Mouse (Mus musculus) liver, embryonic 16.5 days (tissue): ENCODE measurements around the gene Il18bp. TPM values are rescaled to one million over a fixed set of nuclear protein-coding genes. Genes with fewer than 3 reads are reported as not detected.

ENCODE experiments used
- ATAC-seq: fragments of 200-750 bp; cut with Nextera tagmentation; 2 replicates; pipeline ENCODE4 v1.8.0; 2017; ENCODE audit warnings: low read depth, mild to moderate bottlenecking, moderate number of reproducible peaks, moderate library complexity
- H3K27ac ChIP-seq: fragments of 300-500 bp; sonication (generic); 2 replicates; pipeline ENCODE4 v1.5.1; 2014; ENCODE audit warnings: mild to moderate bottlenecking, low read length
- H3K27me3 ChIP-seq: fragments of 300-500 bp; sonication (generic); 2 replicates; pipeline ENCODE4 v1.6.1; 2014; ENCODE audit warnings: low read depth, low read length, mixed read lengths; ENCODE audit not compliant: control insufficient read depth, insufficient read depth
- H3K36me3 ChIP-seq: fragments of 300-500 bp; sonication (generic); 2 replicates; pipeline ENCODE4 v1.6.1; 2014; ENCODE audit warnings: mild to moderate bottlenecking; ENCODE audit not compliant: control insufficient read depth, insufficient read depth
- H3K4me1 ChIP-seq: fragments of 300-500 bp; sonication (generic); 2 replicates; pipeline ENCODE4 v1.6.1; 2014; ENCODE audit warnings: low read depth, low read length, mixed read lengths; ENCODE audit not compliant: control insufficient read depth
- H3K4me2 ChIP-seq: fragments of 300-500 bp; sonication (generic); 2 replicates; pipeline ENCODE4 v1.6.1; 2014; ENCODE audit warnings: low read depth, low read length, mixed read lengths
- H3K4me3 ChIP-seq: fragments of 300-500 bp; sonication (generic); 2 replicates; pipeline ENCODE4 v1.5.1; 2014; ENCODE audit warnings: low read depth, mild to moderate bottlenecking, low read length
- H3K9ac ChIP-seq: fragments of 300-500 bp; sonication (generic); 2 replicates; pipeline ENCODE4 v1.6.1; 2014; ENCODE audit warnings: low read depth, low read length
- H3K9me3 ChIP-seq: fragments of 300-500 bp; sonication (generic); replicated peaks from 2 replicates; pipeline ENCODE4 v1.6.1; 2016; ENCODE audit warnings: low read length; ENCODE audit not compliant: control insufficient read depth
- WGBS: fragments of 180-500 bp; shearing (Covaris S2); extraction: QIAGEN DNeasy Blood & Tissue Kit; methylation state at CpG from one replicate; pipeline ENCODE4 v1.1.7; 2014; ENCODE audit not compliant: insufficient replicate concordance; 5-methylcytosine and 5-hydroxymethylcytosine counted together
- polyA plus RNA-seq: library from polyadenylated mRNA; unstranded; fragments of >200 nt; fragmentation: Nextera tagmentation; extraction: Ambion mirVana; gene quantifications from 2 replicates; pipeline ENCODE4 v1.2.1, GENCODE M21; 2015

Il18bp gene
- polyA plus RNA-seq, 1 experiment from 2014 or later = 32.8 TPM

DNA sequence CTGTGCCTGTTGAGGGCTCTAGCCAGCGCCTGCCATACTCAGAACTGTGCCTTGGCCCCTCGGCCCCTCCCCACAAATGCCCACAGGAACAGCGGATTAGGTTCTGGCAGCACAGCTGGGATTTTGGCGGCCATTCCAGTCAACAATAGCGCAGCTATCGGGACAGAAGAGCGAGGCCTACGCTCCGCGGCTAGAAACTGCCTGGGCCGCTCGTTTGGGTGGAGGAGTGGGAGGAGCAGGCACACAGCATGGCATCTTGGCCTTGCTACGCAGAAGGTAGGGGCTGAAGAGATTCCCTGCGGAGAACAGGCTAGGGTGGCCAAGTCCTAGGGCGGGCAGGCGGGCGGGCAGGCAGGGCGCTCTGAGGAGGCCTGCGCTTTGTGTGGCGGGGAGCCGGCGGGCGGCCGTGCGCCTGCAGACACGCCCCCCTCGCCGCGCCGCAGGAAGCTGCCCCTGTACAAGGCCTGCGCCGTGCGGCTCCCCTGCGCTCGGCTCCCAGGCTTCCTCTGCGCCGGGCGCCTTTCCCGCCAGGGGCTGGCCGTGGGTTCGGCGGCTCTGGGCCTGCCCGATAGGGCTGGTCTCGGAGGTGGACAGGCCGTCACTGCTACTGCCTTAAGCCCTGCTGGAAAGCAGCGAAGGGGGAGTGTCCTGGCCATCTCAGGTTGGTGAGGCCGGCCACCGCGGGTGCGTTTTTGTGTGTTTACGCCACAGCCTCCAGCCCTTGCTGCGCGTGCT lies 48.6 kb downstream of the Il18bp start:
- peak overlapping the region; percentile 92 for H3K27ac ChIP-seq
- no peaks in the 10 kb centered on the region for H3K27me3 ChIP-seq
- peaks cover 36% of the 10 kb centered on the region for H3K4me1 ChIP-seq
- H3K9ac ChIP-seq = peak overlapping the region; percentile 74
- peak; percentile 86 for ATAC-seq
- under 1% methylated on average over 53 of the region's 53 CpGs for WGBS
- no peaks in the 10 kb centered on the region for H3K36me3 ChIP-seq
- H3K9me3 ChIP-seq = no peaks in the 10 kb centered on the region
- H3K4me2 ChIP-seq = peak overlapping the region; percentile 97
- H3K4me3 ChIP-seq = peak overlapping the region; percentile 78

DNA sequence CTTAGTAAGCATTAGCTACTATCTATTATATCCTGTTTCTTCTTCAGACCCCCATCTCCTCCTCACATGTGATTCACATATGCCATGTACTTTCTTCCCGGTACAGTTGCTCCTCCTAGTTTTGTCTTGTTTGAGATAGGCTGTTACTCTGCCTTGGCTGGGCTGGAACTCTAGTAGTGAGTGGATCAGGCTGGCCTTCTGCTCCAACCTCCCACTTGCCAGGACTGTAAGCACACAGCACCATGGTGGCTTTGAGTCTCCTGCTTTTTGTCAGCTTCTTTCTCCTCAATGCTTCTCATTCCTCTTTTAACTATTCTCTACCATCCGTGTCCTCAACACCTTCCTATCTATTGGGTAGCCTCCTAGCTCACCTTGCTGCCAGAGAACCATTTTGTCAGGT lies 49.7 kb downstream of the Il18bp start:
- Histone ChIP-seq H3K9ac (no peak overlapping the region), H3K27ac (no peak overlapping the region), H3K36me3 (no peaks in the 10 kb centered on the region), H3K9me3 (no peaks in the 10 kb centered on the region), H3K27me3 (no peaks in the 10 kb centered on the region), H3K4me3 (no peak overlapping the region), H3K4me1 (peaks cover 41% of the 10 kb centered on the region), H3K4me2 (no peak overlapping the region)
- no peak for ATAC-seq
- WGBS = 59% methylated on average over 2 of the region's 2 CpGs

DNA sequence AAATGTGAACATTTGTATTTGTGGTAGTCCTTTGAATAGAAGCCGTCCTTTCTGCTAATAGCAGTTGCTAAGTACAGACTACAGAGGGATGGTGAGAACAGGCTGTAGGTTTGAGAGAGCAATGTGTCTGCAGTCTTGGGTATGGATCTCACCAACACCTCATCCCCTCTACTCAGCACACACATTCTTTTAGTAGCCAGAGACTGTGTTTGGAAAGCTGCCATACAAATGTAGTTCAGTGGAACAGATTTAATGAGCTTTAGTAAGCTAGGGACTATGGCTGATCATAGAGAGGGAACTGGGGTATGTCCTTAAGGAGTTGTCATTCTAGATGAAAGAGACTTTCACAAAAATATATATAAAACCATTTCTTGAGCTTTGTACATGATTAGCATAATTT lies 51.2 kb downstream of the Il18bp start:
- Histone ChIP-seq H3K27ac (no peak overlapping the region), H3K9me3 (no peaks in the 10 kb centered on the region), H3K4me2 (no peak overlapping the region), H3K4me1 (peaks cover 43% of the 10 kb centered on the region), H3K4me3 (no peak overlapping the region), H3K36me3 (no peaks in the 10 kb centered on the region), H3K9ac (no peak overlapping the region), H3K27me3 (no peaks in the 10 kb centered on the region)
- 82% methylated on average over 1 of the region's 1 CpGs for WGBS
- no peak for ATAC-seq

DNA sequence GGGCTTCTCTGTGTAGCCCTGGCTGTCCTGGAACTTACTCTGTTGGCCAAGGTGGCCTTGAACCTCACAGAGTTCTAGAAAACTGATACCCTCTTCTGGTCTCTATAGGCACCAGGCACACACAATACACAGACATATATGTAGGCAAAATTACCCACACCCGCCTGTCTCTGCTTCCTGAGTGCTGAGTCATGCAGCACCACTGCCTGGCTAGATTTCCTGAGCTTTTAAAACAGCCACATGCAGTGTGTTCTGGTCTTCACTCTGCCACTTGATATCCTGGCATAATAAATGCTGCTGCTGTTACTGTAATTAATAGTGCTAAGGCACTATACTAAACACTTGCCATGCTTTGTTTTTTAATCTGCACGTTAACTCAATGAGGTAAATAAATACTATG lies 52.9 kb downstream of the Il18bp start:
- Histone ChIP-seq H3K9me3 (no peaks in the 10 kb centered on the region), H3K4me3 (no peak overlapping the region), H3K4me1 (peaks cover 32% of the 10 kb centered on the region), H3K27me3 (no peaks in the 10 kb centered on the region), H3K4me2 (no peak overlapping the region), H3K36me3 (no peaks in the 10 kb centered on the region), H3K27ac (peak overlapping the region; percentile 33; the same call in 1 of the 2 replicates), H3K9ac (no peak overlapping the region)
- peak; percentile 36 for ATAC-seq
- WGBS = 32% methylated on average over 2 of the region's 2 CpGs

Other genes with a start within 250 kb of the Il18bp start
- gene Phox2a, start 200.4 kb downstream of the Il18bp start, polyA plus RNA-seq = 0.05 TPM in 1 of 2 replicates, not detected in the other
- gene Inppl1, start 180.5 kb downstream of the Il18bp start, polyA plus RNA-seq = 6.0 TPM in 2 replicates
- 6.1 and 6.4 TPM in 2 replicates for gene Folr2, start 161.5 kb downstream of the Il18bp start, polyA plus RNA-seq
- 36.3 and 41.6 TPM in 2 replicates for gene Anapc15, start 155.0 kb downstream of the Il18bp start, polyA plus RNA-seq
- gene Folr1, start 147.9 kb downstream of the Il18bp start, polyA plus RNA-seq = 0.64 and 1.1 TPM in 2 replicates
- gene Lamtor1, start 112.8 kb downstream of the Il18bp start, polyA plus RNA-seq = 63.7 TPM in 2 replicates
- gene Tomt, start 112.3 kb downstream of the Il18bp start, polyA plus RNA-seq = 0.25 and 0.31 TPM in 2 replicates
- 1.3 and 2.1 TPM in 2 replicates for gene Lrrc51, start 84.8 kb downstream of the Il18bp start, polyA plus RNA-seq
- 32.1 and 32.5 TPM in 2 replicates for gene Numa1, start 84.6 kb downstream of the Il18bp start, polyA plus RNA-seq
- gene Rnf121, start 46.8 kb upstream of the Il18bp start, polyA plus RNA-seq = 11.6 and 11.9 TPM in 2 replicates
- 12.6 and 12.7 TPM in 2 replicates for gene Xndc1, start 46.8 kb upstream of the Il18bp start, polyA plus RNA-seq
- 0.33 and 0.37 TPM in 2 replicates for gene Xntrpc, start 47.0 kb upstream of the Il18bp start, polyA plus RNA-seq
- 0.07 TPM in 1 of 2 replicates, not detected in the other for gene Trpc2, start 64.4 kb upstream of the Il18bp start, polyA plus RNA-seq
- gene Art1, start 83.1 kb upstream of the Il18bp start, polyA plus RNA-seq = 0.79 and 0.93 TPM in 2 replicates
- 0.22 and 0.23 TPM in 2 replicates for gene Art5, start 90.8 kb upstream of the Il18bp start, polyA plus RNA-seq
- gene Chrna10, start 98.1 kb upstream of the Il18bp start, polyA plus RNA-seq = not detected in 2 replicates
- 14.0 and 14.5 TPM in 2 replicates for gene Nup98, start 191.5 kb upstream of the Il18bp start, polyA plus RNA-seq
- 24.8 and 25.2 TPM in 2 replicates for gene Pgap2, start 191.5 kb upstream of the Il18bp start, polyA plus RNA-seq
- 49.5 and 56.3 TPM in 2 replicates for gene Rhog, start 237.4 kb upstream of the Il18bp start, polyA plus RNA-seq
- 15.8 and 16.2 TPM in 2 replicates for gene Stim1, start 249.1 kb upstream of the Il18bp start, polyA plus RNA-seq